Mouse (Mus musculus): ENCODE data around the gene Gm13271. TPM values are rescaled to one million over a fixed set of nuclear protein-coding genes. Genes with fewer than 3 reads are reported as not detected.
"Not testable (repeated sequence)": the region's sequence is repeated elsewhere in the genome, so short reads cannot be mapped to it uniquely, and the experiment has no call there.

Gm13271 gene
- not detected for polyA plus RNA-seq (2012; fragmentation: generic; extraction: Trizol)
- long read RNA-seq, experiment 1: 0 reads
- long read RNA-seq, experiment 2: 0 reads

GRCm38 (mm10) chr4:88754818-88755340 lies at the start of gene Gm13271:
Gene Gm13271, plus strand, starts transcription at chr4:88754868.
- H3ac ChIP-seq (ENCODE audit: control insufficient read depth, insufficient read length, low read depth); H3K79me3 ChIP-seq (ENCODE audit: low read depth); H3K79me2 ChIP-seq (ENCODE audit: control insufficient read depth, insufficient read depth); H3K36me3 ChIP-seq (ENCODE audit: control insufficient read depth, insufficient read depth); H3K4me3 ChIP-seq (ENCODE audit: insufficient read depth, poor library complexity, severe bottlenecking); H3K27me3 ChIP-seq (ENCODE audit: control insufficient read depth, insufficient read depth, insufficient read length): not testable (repeated sequence)

GRCm38 (mm10) chr4:88705924-88706323 lies 48.7 kb upstream of the Gm13271 start:
- H3K4me3 ChIP-seq (ENCODE audit: insufficient read depth, poor library complexity, severe bottlenecking): no peak overlapping the region
- H3K79me3 ChIP-seq (ENCODE audit: low read depth): no peaks in the 10 kb centered on the region
- H3ac ChIP-seq (ENCODE audit: control insufficient read depth, insufficient read length, low read depth): no peak overlapping the region
- H3K36me3 ChIP-seq (ENCODE audit: control insufficient read depth, insufficient read depth): no peaks in the 10 kb centered on the region
- H3K79me2 ChIP-seq (ENCODE audit: control insufficient read depth, insufficient read depth): no peaks in the 10 kb centered on the region
- TF ChIP-seq MYOD1 (IDR thresholded peaks at IDR 0.05; ENCODE audit: control insufficient read depth, insufficient read length, low read depth): no peak
- no peak for TF ChIP-seq CEBPB (IDR thresholded peaks at IDR 0.05; ENCODE audit: low read depth)
- TF ChIP-seq USF1 (IDR thresholded peaks at IDR 0.05; ENCODE audit: low read depth): no peak
- no peak for TF ChIP-seq MAX (IDR thresholded peaks at IDR 0.05)
- TF ChIP-seq MYOG (IDR thresholded peaks at IDR 0.05; ENCODE audit: control insufficient read depth, extremely low read depth, insufficient read length): no peak
- TF ChIP-seq CTCF (IDR thresholded peaks at IDR 0.05; ENCODE audit: control insufficient read depth, insufficient read depth, insufficient read length): no peak
- TF ChIP-seq FOSL1 (IDR thresholded peaks at IDR 0.05; ENCODE audit: insufficient read depth, low read length, poor library complexity, severe bottlenecking): no peak
- no peaks in the 10 kb centered on the region for H3K27me3 ChIP-seq (ENCODE audit: control insufficient read depth, insufficient read depth, insufficient read length)

DNA sequence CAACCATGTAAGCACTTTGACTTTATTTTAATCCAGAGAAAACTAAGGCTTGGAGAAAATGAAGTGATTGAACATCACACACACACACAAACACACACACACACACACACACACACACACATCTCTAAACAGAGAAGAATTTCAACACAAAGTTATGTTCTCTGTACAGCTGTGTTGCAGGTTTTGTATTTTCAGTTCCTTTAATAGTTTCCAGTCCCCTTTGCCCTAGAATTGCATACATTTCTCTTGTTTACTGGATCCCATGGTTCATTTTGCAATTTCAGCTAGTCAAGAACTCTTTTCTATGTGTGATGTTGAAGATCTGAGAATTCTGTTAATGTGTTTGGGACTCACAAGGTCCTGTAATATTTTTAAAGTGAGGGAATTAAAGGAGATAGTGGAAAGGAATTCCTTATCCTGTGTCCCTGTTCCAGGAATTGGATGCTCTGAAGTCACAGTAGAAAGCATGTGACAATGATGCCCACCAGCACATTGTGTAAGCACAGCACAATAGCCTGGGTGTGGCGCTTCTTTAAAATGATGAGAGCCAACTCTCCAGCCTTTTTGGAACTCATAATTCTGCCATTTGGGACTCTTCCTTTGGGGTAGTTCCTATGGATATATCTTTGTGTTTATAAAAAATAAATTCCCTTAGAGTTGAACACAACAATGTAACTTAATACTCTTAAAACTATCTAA lies 47.4 kb upstream of the Gm13271 start:
- H3K27me3 ChIP-seq (ENCODE audit: control insufficient read depth, insufficient read depth, insufficient read length): no peaks in the 10 kb centered on the region
- H3K79me2 ChIP-seq (ENCODE audit: control insufficient read depth, insufficient read depth): no peaks in the 10 kb centered on the region
- H3K79me3 ChIP-seq (ENCODE audit: low read depth): no peaks in the 10 kb centered on the region
- no peak overlapping the region for H3K4me3 ChIP-seq (ENCODE audit: insufficient read depth, poor library complexity, severe bottlenecking)
- H3K36me3 ChIP-seq (ENCODE audit: control insufficient read depth, insufficient read depth): no peaks in the 10 kb centered on the region
- no peak for TF ChIP-seq CEBPB (IDR thresholded peaks at IDR 0.05; ENCODE audit: low read depth)
- no peak for TF ChIP-seq USF1 (IDR thresholded peaks at IDR 0.05; ENCODE audit: low read depth)
- TF ChIP-seq MYOG (IDR thresholded peaks at IDR 0.05; ENCODE audit: control insufficient read depth, extremely low read depth, insufficient read length): no peak
- TF ChIP-seq CTCF (IDR thresholded peaks at IDR 0.05; ENCODE audit: control insufficient read depth, insufficient read depth, insufficient read length): no peak
- TF ChIP-seq MAX (IDR thresholded peaks at IDR 0.05): no peak
- TF ChIP-seq MYOD1 (IDR thresholded peaks at IDR 0.05; ENCODE audit: control insufficient read depth, insufficient read length, low read depth): no peak
- H3ac ChIP-seq (ENCODE audit: control insufficient read depth, insufficient read length, low read depth): no peak overlapping the region

GRCm38 (mm10) chr4:88714281-88714680 lies 40.4 kb upstream of the Gm13271 start:
- peaks cover 35% of the 10 kb centered on the region for H3K79me3 ChIP-seq (ENCODE audit: low read depth)
- H3K4me3 ChIP-seq (ENCODE audit: insufficient read depth, poor library complexity, severe bottlenecking): no peak overlapping the region
- TF ChIP-seq MAX (IDR thresholded peaks at IDR 0.05): no peak
- TF ChIP-seq USF1 (IDR thresholded peaks at IDR 0.05; ENCODE audit: low read depth): no peak
- TF ChIP-seq CTCF (IDR thresholded peaks at IDR 0.05; ENCODE audit: control insufficient read depth, insufficient read depth, insufficient read length): no peak
- peak; percentile 6 for TF ChIP-seq FOSL1 (IDR thresholded peaks at IDR 0.05; ENCODE audit: insufficient read depth, low read length, poor library complexity, severe bottlenecking)
- TF ChIP-seq MYOD1 (IDR thresholded peaks at IDR 0.05; ENCODE audit: control insufficient read depth, insufficient read length, low read depth): peak; percentile 18
- H3K36me3 ChIP-seq (ENCODE audit: control insufficient read depth, insufficient read depth): peaks cover 31% of the 10 kb centered on the region
- no peak overlapping the region for H3ac ChIP-seq (ENCODE audit: control insufficient read depth, insufficient read length, low read depth)
- H3K79me2 ChIP-seq (ENCODE audit: control insufficient read depth, insufficient read depth): peaks cover 51% of the 10 kb centered on the region
- no peaks in the 10 kb centered on the region for H3K27me3 ChIP-seq (ENCODE audit: control insufficient read depth, insufficient read depth, insufficient read length)

GRCm38 (mm10) chr4:88715059-88715458 lies 39.6 kb upstream of the Gm13271 start:
- Histone ChIP-seq H3K27me3 (ENCODE audit: control insufficient read depth, insufficient read depth, insufficient read length) (no peaks in the 10 kb centered on the region), H3ac (ENCODE audit: control insufficient read depth, insufficient read length, low read depth) (no peak overlapping the region), H3K4me3 (ENCODE audit: insufficient read depth, poor library complexity, severe bottlenecking) (no peak overlapping the region), H3K36me3 (ENCODE audit: control insufficient read depth, insufficient read depth) (peaks cover 38% of the 10 kb centered on the region), H3K79me2 (ENCODE audit: control insufficient read depth, insufficient read depth) (peaks cover 59% of the 10 kb centered on the region), H3K79me3 (ENCODE audit: low read depth) (peaks cover 42% of the 10 kb centered on the region)
- TF ChIP-seq MAX (IDR thresholded peaks at IDR 0.05) (no peak), MYOD1 (IDR thresholded peaks at IDR 0.05; ENCODE audit: control insufficient read depth, insufficient read length, low read depth) (peak; percentile 60)

DNA sequence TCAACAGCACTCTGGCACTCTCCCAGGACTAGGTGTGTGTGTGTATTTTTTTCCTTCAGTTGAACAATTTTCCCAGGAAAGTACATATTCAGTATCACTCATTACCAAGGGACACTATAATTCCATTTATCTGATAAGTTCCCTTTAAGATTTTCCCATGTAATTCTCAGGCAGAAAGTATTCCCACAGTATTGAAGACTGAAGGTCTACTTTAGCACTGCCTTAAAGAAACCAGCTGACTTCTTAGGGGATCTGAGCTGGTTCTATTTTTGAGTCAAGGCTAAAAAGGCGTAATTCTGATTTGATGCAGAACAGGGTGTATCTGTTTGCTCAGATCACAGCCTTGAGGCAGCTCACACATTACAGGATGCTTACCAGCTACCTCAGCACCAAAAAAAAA lies 36.0 kb upstream of the Gm13271 start:
- TF ChIP-seq USF1 (IDR thresholded peaks at IDR 0.05; ENCODE audit: low read depth) (no peak), FOSL1 (IDR thresholded peaks at IDR 0.05; ENCODE audit: insufficient read depth, low read length, poor library complexity, severe bottlenecking) (no peak), MYOG (IDR thresholded peaks at IDR 0.05; ENCODE audit: control insufficient read depth, extremely low read depth, insufficient read length) (no peak), MYOD1 (IDR thresholded peaks at IDR 0.05; ENCODE audit: control insufficient read depth, insufficient read length, low read depth) (no peak), CEBPB (IDR thresholded peaks at IDR 0.05; ENCODE audit: low read depth) (no peak), MAX (IDR thresholded peaks at IDR 0.05) (no peak), CTCF (IDR thresholded peaks at IDR 0.05; ENCODE audit: control insufficient read depth, insufficient read depth, insufficient read length) (no peak)
- H3K79me2 ChIP-seq (ENCODE audit: control insufficient read depth, insufficient read depth): peaks cover 70% of the 10 kb centered on the region
- H3K4me3 ChIP-seq (ENCODE audit: insufficient read depth, poor library complexity, severe bottlenecking): no peak overlapping the region
- H3ac ChIP-seq (ENCODE audit: control insufficient read depth, insufficient read length, low read depth): no peak overlapping the region
- H3K79me3 ChIP-seq (ENCODE audit: low read depth): peaks cover 62% of the 10 kb centered on the region
- H3K27me3 ChIP-seq (ENCODE audit: control insufficient read depth, insufficient read depth, insufficient read length): no peaks in the 10 kb centered on the region
- H3K36me3 ChIP-seq (ENCODE audit: control insufficient read depth, insufficient read depth): peaks cover 51% of the 10 kb centered on the region
